Mouse (Mus musculus) myocyte (in vitro differentiated cells): ENCODE data around the gene Golm1. TPM values are rescaled to one million over a fixed set of nuclear protein-coding genes. Genes with fewer than 3 reads are reported as not detected.

ENCODE experiments used
- H3K27me3 ChIP-seq: one replicate; pipeline ENCODE4 v1.6.1; 2011; ENCODE audit not compliant: control insufficient read depth, insufficient read depth, insufficient read length
- H3K36me3 ChIP-seq: one replicate; pipeline ENCODE4 v1.6.1; 2011; ENCODE audit not compliant: control insufficient read depth, insufficient read depth
- H3K4me2 ChIP-seq: one replicate; pipeline ENCODE4 v1.6.1; 2011; ENCODE audit warnings: low read depth, control low read depth
- H3K4me3 ChIP-seq: one replicate; pipeline ENCODE4 v1.5.1; 2011; ENCODE audit warnings: mild to moderate bottlenecking, control low read depth, moderate library complexity
- H3K79me2 ChIP-seq: one replicate; pipeline ENCODE4 v1.6.1; 2011; ENCODE audit not compliant: control insufficient read depth, insufficient read depth
- H3ac ChIP-seq: one replicate; pipeline ENCODE4 v1.6.1; 2011; ENCODE audit not compliant: control insufficient read depth, insufficient read length
- CEBPB ChIP-seq: IDR thresholded peaks from 2 replicates; pipeline ENCODE4 v1.6.1; 2011; ENCODE audit warnings: mild to moderate bottlenecking, moderate library complexity; ENCODE audit not compliant: poor library complexity, insufficient read depth, severe bottlenecking
- E2F4 ChIP-seq: IDR thresholded peaks from one replicate; pipeline ENCODE4 v1.6.1; 2011; ENCODE audit warnings: mild to moderate bottlenecking, control low read depth, moderate library complexity; ENCODE audit not compliant: insufficient read depth
- MAX ChIP-seq: IDR thresholded peaks from one replicate; pipeline ENCODE4 v1.6.1; 2011; ENCODE audit warnings: low read depth, mild to moderate bottlenecking, control low read depth
- MYOD1 ChIP-seq, 3 experiments: IDR thresholded peaks; one replicate each; pipeline ENCODE4 v1.6.1; 2011; ENCODE audit warnings: control low read depth in 2 of 3, low read depth in 2 of 3, mild to moderate bottlenecking in 2 of 3, moderate library complexity in 1 of 3; ENCODE audit not compliant: insufficient read length in 2 of 3, control insufficient read depth in 1 of 3
- MYOG ChIP-seq, 3 experiments: IDR thresholded peaks; one replicate each; pipeline ENCODE4 v1.6.1; 2011; ENCODE audit warnings: control low read depth in 2 of 3, low read depth in 2 of 3, mild to moderate bottlenecking in 2 of 3; ENCODE audit not compliant: insufficient read length in 2 of 3, control insufficient read depth in 1 of 3, insufficient read depth in 1 of 3
- POLR2A ChIP-seq: IDR thresholded peaks from one replicate; pipeline ENCODE4 v1.6.1; 2011; ENCODE audit warnings: low read depth, mild to moderate bottlenecking, control low read depth, moderate library complexity; ENCODE audit not compliant: insufficient read length
- POLR2AphosphoS2 ChIP-seq: IDR thresholded peaks from one replicate; pipeline ENCODE4 v1.6.1; 2011; ENCODE audit warnings: low read depth, control low read depth; ENCODE audit not compliant: insufficient read length
- REST ChIP-seq: IDR thresholded peaks from one replicate; pipeline ENCODE4 v1.6.1; 2011; ENCODE audit warnings: mild to moderate bottlenecking, control low read depth, moderate library complexity; ENCODE audit not compliant: insufficient read depth, insufficient read length
- SRF ChIP-seq: IDR thresholded peaks from one replicate; pipeline ENCODE4 v1.6.1; 2011; ENCODE audit warnings: low read depth; ENCODE audit not compliant: control insufficient read depth, insufficient read length
- TCF12 ChIP-seq: IDR thresholded peaks from one replicate; pipeline ENCODE4 v1.6.1; 2011; ENCODE audit warnings: mild to moderate bottlenecking, control low read depth; ENCODE audit not compliant: poor library complexity, insufficient read depth, severe bottlenecking
- TCF3 ChIP-seq: IDR thresholded peaks from one replicate; pipeline ENCODE4 v1.6.1; 2011; ENCODE audit warnings: low read depth, control low read depth; ENCODE audit not compliant: insufficient read length
- USF1 ChIP-seq: IDR thresholded peaks from one replicate; pipeline ENCODE4 v1.6.1; 2011; ENCODE audit warnings: low read depth, mild to moderate bottlenecking, control low read depth, moderate library complexity
- polyA plus RNA-seq: library from polyadenylated mRNA; unstranded; fragments of >200 nt; fragmentation: generic; extraction: Trizol; gene quantifications from one replicate; pipeline ENCODE4 v1.2.1, GENCODE M21; 2012; ENCODE audit warnings: missing spikeins

The Golm1 gene
- polyA plus RNA-seq, 1 experiment = 4.8 TPM

DNA sequence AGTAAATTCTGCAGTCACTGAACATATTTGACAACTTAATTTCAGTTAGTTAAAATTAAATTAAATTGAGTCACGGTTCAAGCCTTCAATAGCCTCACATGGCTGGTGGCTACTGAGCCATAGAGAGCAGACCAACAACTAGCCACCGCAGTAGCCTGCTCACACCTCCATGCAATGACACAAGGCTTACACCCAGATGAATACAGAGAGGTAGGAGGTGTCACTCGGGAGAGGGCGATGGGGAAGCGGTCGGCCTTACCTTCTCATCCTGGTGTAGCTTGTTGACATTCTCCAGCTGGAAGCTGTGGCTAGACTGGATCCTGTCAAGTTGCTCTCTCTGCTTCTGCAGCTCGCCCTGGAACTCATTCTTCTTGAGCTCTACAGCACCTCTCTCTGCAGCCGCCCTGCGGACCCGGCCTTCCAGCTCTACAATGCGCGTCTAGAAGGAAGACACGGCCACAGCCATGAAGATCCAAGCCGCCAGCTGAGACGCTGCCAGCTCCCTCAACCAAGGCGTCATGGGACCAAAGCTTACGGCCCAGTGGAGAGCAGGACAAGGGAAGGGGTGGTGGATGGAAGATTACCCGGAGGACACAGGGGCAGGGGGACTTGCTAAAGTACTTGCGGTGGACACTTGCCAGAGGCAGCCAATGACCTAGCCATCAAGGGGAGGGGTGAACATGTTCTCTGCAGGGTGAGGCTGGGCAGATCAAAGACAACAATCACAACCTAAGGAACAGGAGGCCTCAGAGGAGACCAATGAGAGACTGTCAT is 11.5 kb downstream of the Golm1 start:
- TF ChIP-seq POLR2AphosphoS2 (no peak), E2F4 (no peak)

DNA sequence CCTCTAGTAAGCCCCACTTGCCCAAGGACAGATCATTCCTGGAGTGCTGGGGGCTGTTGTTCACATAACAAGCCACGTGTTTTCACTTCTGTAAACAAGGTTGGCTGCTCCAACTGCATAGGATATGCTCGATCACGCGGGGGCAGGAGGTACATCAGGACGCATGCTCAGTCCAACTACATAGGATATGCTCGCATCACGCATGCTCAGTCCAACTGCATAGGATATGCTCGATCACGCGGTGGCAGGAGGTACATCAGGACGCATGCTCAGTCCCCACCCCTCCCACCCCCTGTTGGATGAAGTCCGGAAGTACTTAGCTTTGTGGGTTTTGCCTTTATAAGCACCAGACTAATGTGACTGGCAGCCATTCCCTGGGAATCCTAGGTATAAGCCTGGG is 13.6 kb downstream of the Golm1 start:
- H3K4me2 ChIP-seq = no peak overlapping the region
- no peak overlapping the region for H3K4me3 ChIP-seq
- no peaks in the 10 kb centered on the region for H3K27me3 ChIP-seq
- H3K79me2 ChIP-seq = no peaks in the 10 kb centered on the region
- no peak for TF ChIP-seq REST
- TF ChIP-seq TCF3 = no peak
- TF ChIP-seq SRF = no peak
- TF ChIP-seq MYOD1 (IDR thresholded peaks at IDR 0.05; ENCODE audit: control insufficient read depth in 1 of 3, insufficient read length in 2 of 3, low read depth in 2 of 3) = no peak
- TF ChIP-seq CEBPB = no peak
- TF ChIP-seq POLR2A = no peak
- TF ChIP-seq POLR2AphosphoS2 = no peak
- TF ChIP-seq E2F4 = no peak
- no peak for TF ChIP-seq MAX
- no peak for TF ChIP-seq USF1
- no peak for TF ChIP-seq TCF12
- TF ChIP-seq MYOG (IDR thresholded peaks at IDR 0.05; ENCODE audit: control insufficient read depth in 1 of 3, insufficient read depth in 1 of 3, insufficient read length in 2 of 3, low read depth in 2 of 3) = no peak
- no peaks in the 10 kb centered on the region for H3K36me3 ChIP-seq
- no peak overlapping the region for H3ac ChIP-seq

More for the DNA sequence above, 11.5 kb downstream of the Golm1 start:
- Histone ChIP-seq H3K36me3 (no peaks in the 10 kb centered on the region), H3K4me3 (no peak overlapping the region), H3K27me3 (no peaks in the 10 kb centered on the region), H3ac (no peak overlapping the region), H3K4me2 (no peak overlapping the region), H3K79me2 (no peaks in the 10 kb centered on the region)

DNA sequence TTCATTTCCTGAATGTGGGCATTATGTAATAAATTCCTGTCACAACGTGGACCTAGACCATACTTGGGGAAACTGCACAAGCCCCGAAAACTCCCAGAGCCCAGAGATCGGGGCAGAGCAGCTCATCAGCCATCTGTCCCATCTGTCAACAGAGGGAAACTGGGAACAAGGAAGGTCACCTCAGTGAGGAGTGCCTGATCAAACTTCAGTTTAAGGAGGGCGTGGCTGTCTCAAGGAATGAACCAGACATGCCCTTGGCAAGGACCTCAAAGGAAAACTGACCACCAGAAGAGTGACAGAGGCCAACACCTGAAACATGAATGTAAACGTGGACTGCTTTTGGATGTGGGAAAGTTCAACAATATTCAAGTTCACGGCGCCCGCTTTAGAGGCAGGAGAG is 14.2 kb downstream of the Golm1 start:
- H3ac ChIP-seq = no peak overlapping the region
- no peaks in the 10 kb centered on the region for H3K36me3 ChIP-seq
- TF ChIP-seq TCF12 = no peak
- TF ChIP-seq MAX = no peak
- no peak for TF ChIP-seq MYOG (IDR thresholded peaks at IDR 0.05; ENCODE audit: control insufficient read depth in 1 of 3, insufficient read depth in 1 of 3, insufficient read length in 2 of 3, low read depth in 2 of 3)
- no peak for TF ChIP-seq POLR2AphosphoS2
- no peak for TF ChIP-seq POLR2A
- TF ChIP-seq SRF = no peak
- no peak for TF ChIP-seq CEBPB
- no peak overlapping the region for H3K4me3 ChIP-seq
- H3K4me2 ChIP-seq = no peak overlapping the region
- H3K27me3 ChIP-seq = no peaks in the 10 kb centered on the region
- no peaks in the 10 kb centered on the region for H3K79me2 ChIP-seq

DNA sequence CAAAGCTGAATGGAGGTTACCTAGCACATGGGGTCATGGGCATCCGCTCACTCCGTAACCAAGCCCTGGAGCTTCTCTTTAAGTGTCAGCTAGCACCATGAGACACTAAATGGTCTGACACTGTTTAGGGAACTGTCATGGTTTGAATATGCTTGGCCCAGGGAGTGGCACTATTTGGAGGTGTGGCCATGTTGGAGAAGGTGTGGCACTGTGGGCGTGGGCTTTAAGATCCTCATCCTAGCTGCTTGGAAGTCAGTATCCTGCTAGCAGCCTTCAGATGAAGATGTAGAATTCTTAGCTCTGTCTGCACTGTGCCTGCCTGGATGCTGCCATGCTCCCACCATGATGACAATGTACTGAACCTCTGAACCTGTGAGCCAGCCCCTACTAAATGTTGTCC is 15.2 kb downstream of the Golm1 start:
- no peaks in the 10 kb centered on the region for H3K36me3 ChIP-seq
- no peaks in the 10 kb centered on the region for H3K79me2 ChIP-seq
- H3K4me2 ChIP-seq = no peak overlapping the region
- H3ac ChIP-seq = no peak overlapping the region
- no peak overlapping the region for H3K4me3 ChIP-seq
- no peaks in the 10 kb centered on the region for H3K27me3 ChIP-seq
- no peak for TF ChIP-seq MYOG (IDR thresholded peaks at IDR 0.05; ENCODE audit: control insufficient read depth in 1 of 3, insufficient read depth in 1 of 3, insufficient read length in 2 of 3, low read depth in 2 of 3)
- TF ChIP-seq MYOD1 (IDR thresholded peaks at IDR 0.05; ENCODE audit: control insufficient read depth in 1 of 3, insufficient read length in 2 of 3, low read depth in 2 of 3) = no peak
- TF ChIP-seq POLR2A = no peak
- no peak for TF ChIP-seq SRF
- no peak for TF ChIP-seq TCF3
- no peak for TF ChIP-seq CEBPB
- no peak for TF ChIP-seq USF1
- no peak for TF ChIP-seq MAX
- TF ChIP-seq TCF12 = no peak
- TF ChIP-seq E2F4 = no peak
- TF ChIP-seq POLR2AphosphoS2 = no peak
- TF ChIP-seq REST = no peak

DNA sequence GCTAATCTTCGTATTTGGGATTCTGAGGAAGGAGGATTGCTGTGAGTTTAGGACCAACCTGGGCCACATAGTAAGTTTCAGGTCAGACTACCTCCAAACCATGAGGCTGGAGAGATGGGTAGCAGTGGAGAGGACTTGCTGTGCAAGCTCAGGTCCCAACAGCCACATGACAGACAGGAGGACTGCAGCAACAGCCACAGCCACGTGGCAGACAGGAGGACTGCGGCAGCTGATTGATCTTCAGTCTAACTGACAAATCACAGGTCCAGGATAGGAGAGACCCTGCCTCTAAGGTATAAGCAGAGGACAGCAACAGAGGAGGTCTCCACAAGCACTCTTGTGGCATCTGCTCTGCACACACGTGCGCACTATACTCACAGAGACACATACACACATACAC is 17.8 kb downstream of the Golm1 start:
- no peaks in the 10 kb centered on the region for H3K79me2 ChIP-seq
- TF ChIP-seq USF1 (no peak), TCF3 (no peak), REST (no peak), TCF12 (no peak), CEBPB (no peak), MAX (no peak), POLR2AphosphoS2 (no peak), SRF (no peak), POLR2A (no peak), E2F4 (no peak), MYOD1 (IDR thresholded peaks at IDR 0.05; ENCODE audit: control insufficient read depth in 1 of 3, insufficient read length in 2 of 3, low read depth in 2 of 3) (no peak), MYOG (IDR thresholded peaks at IDR 0.05; ENCODE audit: control insufficient read depth in 1 of 3, insufficient read depth in 1 of 3, insufficient read length in 2 of 3, low read depth in 2 of 3) (no peak)
- no peak overlapping the region for H3K4me3 ChIP-seq
- no peak overlapping the region for H3ac ChIP-seq
- H3K4me2 ChIP-seq = no peak overlapping the region
- H3K27me3 ChIP-seq = no peaks in the 10 kb centered on the region
- H3K36me3 ChIP-seq = no peaks in the 10 kb centered on the region
